Mouse (Mus musculus): ENCODE data around the gene Aff3. TPM values are rescaled to one million over a fixed set of nuclear protein-coding genes. Genes with fewer than 3 reads are reported as not detected.

Aff3 gene
- 39.3 and 63.4 TPM in 2 replicates for polyA plus RNA-seq (2012)

DNA sequence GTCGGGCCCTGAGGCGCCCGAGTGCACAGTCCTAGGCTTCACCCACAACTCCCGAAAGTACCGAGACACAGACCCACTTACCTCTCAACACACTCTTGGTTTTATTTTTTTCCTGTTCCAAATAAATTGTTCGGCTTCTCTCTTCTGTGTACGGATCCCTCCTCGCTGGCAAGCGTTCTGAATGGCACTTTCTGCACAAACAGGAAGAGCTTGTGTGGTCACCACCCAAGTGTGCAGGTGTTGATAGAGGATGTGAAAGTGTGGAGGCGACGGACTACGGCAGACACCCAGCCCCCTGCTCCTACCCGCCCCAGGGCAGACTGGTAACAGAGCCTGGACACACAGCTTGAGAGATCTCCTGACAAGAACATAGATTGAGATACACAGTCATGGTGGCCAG, at the start of gene Aff3:
Aff3 (minus strand) TSS at position 179 of the 400 bp plus-strand sequence.

DNA sequence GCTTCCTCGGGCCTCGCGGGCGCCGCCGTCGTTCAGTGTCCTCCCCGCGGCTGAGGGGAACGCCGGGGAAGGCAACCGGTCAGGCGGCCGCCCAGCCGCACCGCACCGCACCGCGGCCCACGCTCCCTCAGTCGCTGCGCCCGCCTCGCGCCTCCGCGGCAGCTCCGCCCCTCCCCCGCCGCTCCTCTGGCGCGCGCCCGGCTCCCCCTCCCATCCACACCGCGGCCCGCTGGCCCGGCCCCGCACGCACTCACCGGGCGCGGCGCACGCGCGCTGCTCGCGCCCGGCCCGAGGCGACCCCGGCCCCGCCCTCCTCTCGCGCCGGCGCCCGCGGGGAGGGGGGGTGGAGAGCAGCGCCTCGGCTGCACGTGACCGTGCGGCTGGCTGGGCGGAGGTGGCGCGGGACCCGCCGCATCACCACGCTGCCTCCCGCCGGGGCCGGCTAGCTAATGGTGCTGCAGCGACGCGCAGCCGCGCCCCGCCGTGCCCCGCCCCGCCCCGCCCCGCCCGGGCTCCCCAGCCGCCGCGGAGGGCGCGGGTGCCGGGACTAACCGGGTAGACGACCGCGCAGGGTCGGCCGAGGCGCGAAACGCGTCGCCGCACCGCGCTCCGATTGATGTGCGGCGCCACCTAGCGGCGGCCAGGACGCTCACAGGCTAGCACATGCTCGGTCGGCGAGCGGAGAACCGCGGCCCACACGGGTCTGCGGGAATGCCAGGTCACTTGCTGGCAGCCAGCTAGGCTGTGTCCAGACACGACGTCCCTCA, 535.1 kb downstream of the Aff3 start, which contains the start of gene Rev1:
Rev1 (minus strand) TSS at position 301 of the 767 bp plus-strand sequence.

Other genes with a start within 250 kb of the Aff3 start
- 0.05 and 0.18 TPM in 2 replicates for gene Lonrf2, start 171.8 kb upstream of the Aff3 start, polyA plus RNA-seq (2012)
- 0.61 and 1.6 TPM in 2 replicates for gene Chst10, start 233.2 kb upstream of the Aff3 start, polyA plus RNA-seq (2012)

Data from megakaryocyte-erythroid progenitor cell, adult 5 weeks (primary cell).